Mouse (Mus musculus): ENCODE measurements around the gene Dpagt1. TPM values are rescaled to one million over a fixed set of nuclear protein-coding genes. Genes with fewer than 3 reads are reported as not detected.

Gene Dpagt1
- polyA plus RNA-seq, 1 experiment from 2014 or later: 39.3 TPM

DNA sequence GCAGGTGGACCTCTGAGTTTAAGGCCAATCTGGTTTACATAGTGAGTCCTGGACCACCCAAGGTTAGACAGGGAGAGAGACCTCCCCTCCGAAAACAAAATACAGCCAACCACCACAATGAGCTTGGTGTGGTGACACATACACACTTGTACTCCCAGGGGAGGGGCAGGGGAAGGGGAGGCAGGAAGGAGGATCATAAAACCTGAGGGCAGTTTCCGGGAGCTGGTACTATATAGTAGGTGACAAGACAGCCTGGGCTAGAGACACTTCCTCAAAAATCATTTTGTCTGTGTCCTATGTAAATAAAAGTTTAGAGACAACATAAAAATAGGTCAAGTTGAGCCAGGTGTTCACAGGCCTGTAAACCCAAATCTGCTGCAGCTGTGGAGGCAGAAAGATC is 18.6 kb upstream of the Dpagt1 start:
- no peak overlapping the region for H3K4me2 ChIP-seq
- no peaks in the 10 kb centered on the region for H3K9me3 ChIP-seq
- ATAC-seq (ENCODE audit: low FRiP score): no peak
- WGBS: 98% methylated on average over 2 of the region's 2 CpGs
- no peak overlapping the region for H3K27ac ChIP-seq
- peaks cover 4% of the 10 kb centered on the region for H3K27me3 ChIP-seq
- peaks cover 30% of the 10 kb centered on the region for H3K4me1 ChIP-seq
- no peak overlapping the region for H3K4me3 ChIP-seq (replicated peaks)
- H3K9ac ChIP-seq: no peak overlapping the region
- H3K36me3 ChIP-seq (replicated peaks): peaks cover 13% of the 10 kb centered on the region

GRCm38 (mm10) chr9:44309756-44310155 is 16.1 kb upstream of the Dpagt1 start:
- Histone ChIP-seq H3K27me3 (peaks cover 4% of the 10 kb centered on the region), H3K27ac (no peak overlapping the region), H3K36me3 (replicated peaks) (peaks cover 29% of the 10 kb centered on the region), H3K4me3 (replicated peaks) (no peak overlapping the region), H3K9me3 (no peaks in the 10 kb centered on the region), H3K4me1 (peaks cover 20% of the 10 kb centered on the region), H3K9ac (no peak overlapping the region), H3K4me2 (no peak overlapping the region)
- WGBS: 53% methylated on average over 3 of the region's 3 CpGs
- no peak for ATAC-seq (ENCODE audit: low FRiP score)

DNA sequence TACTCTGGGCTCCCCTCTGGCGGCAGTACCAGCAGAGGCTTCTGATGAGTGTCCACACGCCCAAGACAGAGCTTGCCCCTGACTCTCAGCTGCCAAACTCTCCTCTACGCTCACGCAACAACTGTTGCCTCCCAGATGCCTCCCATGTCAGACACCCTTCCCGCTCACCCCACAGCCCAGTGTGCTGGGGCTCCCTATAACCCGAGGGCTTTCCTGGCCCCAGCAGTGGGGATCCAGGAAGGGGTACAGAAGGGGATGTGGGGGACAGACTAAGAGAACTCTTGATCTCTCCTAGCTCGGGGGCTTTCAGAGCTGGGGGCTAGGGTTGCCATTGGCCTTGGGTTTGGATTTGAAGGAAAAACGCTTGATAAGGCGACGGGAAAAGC is 15.1 kb upstream of the Dpagt1 start:
- 0 out of 2 replicates have a peak overlapping the region, but pooled peaks have one; percentile 4 for H3K4me3 ChIP-seq (replicated peaks)
- ATAC-seq (ENCODE audit: low FRiP score): no peak
- peaks cover 39% of the 10 kb centered on the region for H3K36me3 ChIP-seq (replicated peaks)
- H3K4me2 ChIP-seq: 0 out of 2 replicates have a peak overlapping the region, but pooled peaks have one; percentile 19
- peaks cover 4% of the 10 kb centered on the region for H3K27me3 ChIP-seq
- 29% methylated on average over 10 of the region's 10 CpGs for WGBS
- H3K9me3 ChIP-seq: no peaks in the 10 kb centered on the region
- peaks cover 18% of the 10 kb centered on the region for H3K4me1 ChIP-seq
- peak overlapping the region; percentile 12; the same call in 1 of the 2 replicates for H3K9ac ChIP-seq
- no peak overlapping the region for H3K27ac ChIP-seq

DNA sequence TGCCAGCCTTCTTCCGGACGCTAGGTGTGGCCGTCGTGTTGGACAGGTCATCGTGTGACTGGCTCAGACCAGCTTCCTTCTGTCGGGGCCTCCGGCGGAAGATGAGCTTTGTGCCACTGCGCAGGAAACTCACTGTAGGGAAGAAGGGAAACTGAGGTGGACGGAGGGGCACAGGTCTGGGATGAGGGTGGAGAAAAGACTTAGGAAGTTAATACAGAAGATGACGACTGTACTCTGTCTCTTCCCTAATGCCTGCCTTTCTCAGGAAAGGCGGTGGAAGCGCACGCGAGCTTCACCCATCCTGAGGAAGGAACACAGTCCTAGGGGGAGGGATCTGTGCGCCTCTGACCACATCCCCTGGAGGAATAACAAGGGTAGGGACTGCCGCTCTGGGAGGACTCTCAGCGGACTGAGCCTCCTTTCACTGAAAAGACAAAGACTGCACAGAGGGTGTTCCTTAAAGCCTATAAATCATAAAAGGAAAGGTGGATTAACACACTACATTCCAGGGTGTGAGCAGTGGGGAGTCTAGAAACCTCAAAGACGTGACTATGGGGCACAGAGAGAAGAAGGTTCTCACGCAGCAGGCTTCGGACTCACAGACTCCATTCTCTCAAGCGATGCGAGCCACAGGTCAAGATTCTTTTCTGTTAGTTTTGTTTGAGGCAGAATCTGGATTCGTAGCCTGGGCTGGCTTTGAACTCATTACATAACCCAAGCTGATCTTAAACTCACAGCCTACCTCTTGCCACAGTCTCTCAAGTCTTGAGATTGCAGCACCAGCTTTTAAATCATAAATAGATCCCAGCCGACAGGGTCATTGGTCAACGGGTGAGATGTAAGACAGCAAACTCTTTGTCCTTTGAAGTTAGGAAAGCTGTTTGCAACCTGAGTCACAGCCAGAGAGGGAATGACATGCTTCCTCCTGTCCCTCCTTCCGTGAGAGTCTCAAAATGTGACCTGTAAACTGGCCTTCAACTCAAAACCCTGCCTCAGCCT is 14.4 kb upstream of the Dpagt1 start:
- peak overlapping the region; percentile 12; the same call in 1 of the 2 replicates for H3K9ac ChIP-seq

GRCm38 (mm10) chr9:44313476-44314256 is 12.2 kb upstream of the Dpagt1 start:
- ATAC-seq (ENCODE audit: low FRiP score): no peak
- no peak overlapping the region; the same call in 1 of the 2 replicates for H3K27ac ChIP-seq
- no peak overlapping the region for H3K4me3 ChIP-seq (replicated peaks)
- peaks cover 4% of the 10 kb centered on the region for H3K27me3 ChIP-seq
- H3K9ac ChIP-seq: no peak overlapping the region
- no peak overlapping the region for H3K4me2 ChIP-seq
- peaks cover 35% of the 10 kb centered on the region for H3K4me1 ChIP-seq
- 74% methylated on average over 19 of the region's 19 CpGs for WGBS
- H3K9me3 ChIP-seq: no peaks in the 10 kb centered on the region
- H3K36me3 ChIP-seq (replicated peaks): peaks cover 47% of the 10 kb centered on the region

More for the DNA sequence above, 14.4 kb upstream of the Dpagt1 start:
- Histone ChIP-seq H3K36me3 (replicated peaks) (peaks cover 46% of the 10 kb centered on the region), H3K9me3 (no peaks in the 10 kb centered on the region), H3K4me3 (replicated peaks) (peak overlapping the region; percentile 4; the same call in 1 of the 2 replicates), H3K4me1 (peaks cover 18% of the 10 kb centered on the region), H3K27me3 (peaks cover 4% of the 10 kb centered on the region), H3K4me2 (peak overlapping the region; percentile 19; the same call in 1 of the 2 replicates), H3K27ac (peak overlapping the region; percentile 36; the same call in 1 of the 2 replicates)
- no peak for ATAC-seq (ENCODE audit: low FRiP score)
- 4% methylated on average over 27 of the region's 27 CpGs for WGBS

GRCm38 (mm10) chr9:44314257-44314547 is 11.6 kb upstream of the Dpagt1 start:
- Histone ChIP-seq H3K27me3 (peaks cover 4% of the 10 kb centered on the region), H3K4me1 (peaks cover 41% of the 10 kb centered on the region), H3K27ac (no peak overlapping the region), H3K4me2 (no peak overlapping the region), H3K36me3 (replicated peaks) (peaks cover 47% of the 10 kb centered on the region), H3K9ac (no peak overlapping the region), H3K9me3 (no peaks in the 10 kb centered on the region), H3K4me3 (replicated peaks) (no peak overlapping the region)
- WGBS: 59% methylated on average over 4 of the region's 4 CpGs
- no peak for ATAC-seq (ENCODE audit: low FRiP score)

DNA sequence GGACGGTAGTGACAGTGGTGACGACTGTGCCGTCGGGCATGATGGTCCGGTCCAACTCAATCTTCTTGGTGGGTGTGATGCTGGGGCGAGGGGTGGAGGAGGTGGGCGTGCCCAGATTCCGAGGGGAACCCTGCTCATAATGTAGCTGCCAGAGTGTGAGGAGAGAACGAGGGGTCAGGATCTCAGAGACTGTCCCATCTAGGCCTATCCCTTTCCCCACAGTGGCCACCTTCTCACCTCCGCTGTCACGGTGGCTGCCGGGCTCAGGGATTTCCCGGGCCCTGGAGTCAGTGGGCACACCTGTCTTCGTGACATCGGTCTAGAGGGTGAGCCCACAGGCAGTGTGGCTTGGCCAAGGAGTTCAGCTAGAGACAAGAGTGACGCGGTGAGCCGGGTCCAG is 10.9 kb upstream of the Dpagt1 start:
- no peak overlapping the region for H3K4me3 ChIP-seq (replicated peaks)
- H3K36me3 ChIP-seq (replicated peaks): peaks cover 47% of the 10 kb centered on the region
- ATAC-seq (ENCODE audit: low FRiP score): no peak
- H3K4me1 ChIP-seq: peaks cover 43% of the 10 kb centered on the region
- no peak overlapping the region for H3K9ac ChIP-seq
- peaks cover 4% of the 10 kb centered on the region for H3K27me3 ChIP-seq
- 94% methylated on average over 18 of the region's 18 CpGs for WGBS
- H3K9me3 ChIP-seq: no peaks in the 10 kb centered on the region
- no peak overlapping the region for H3K4me2 ChIP-seq
- H3K27ac ChIP-seq: no peak overlapping the region

DNA sequence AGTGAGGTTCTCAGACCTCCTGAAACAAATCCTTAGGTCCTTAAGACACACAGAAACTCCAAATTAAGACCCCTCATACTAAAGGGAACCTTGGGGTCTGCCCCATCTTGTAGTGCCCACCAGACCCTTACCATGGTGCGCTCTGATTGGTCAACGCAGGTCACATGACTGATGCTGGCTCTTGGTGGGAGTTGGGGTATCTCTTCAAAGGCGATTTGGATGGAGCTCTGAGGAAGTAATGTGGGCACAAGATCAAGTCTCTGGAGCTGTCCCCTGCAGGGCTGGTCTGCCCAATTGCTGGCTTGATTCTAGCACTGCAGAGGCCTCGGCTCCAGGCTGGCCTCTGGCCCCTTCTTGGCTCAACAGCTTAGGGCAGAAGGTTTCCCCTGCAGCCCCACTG is 8.4 kb upstream of the Dpagt1 start:
- H3K9me3 ChIP-seq: no peaks in the 10 kb centered on the region
- peaks cover 35% of the 10 kb centered on the region for H3K4me1 ChIP-seq
- peaks cover 40% of the 10 kb centered on the region for H3K36me3 ChIP-seq (replicated peaks)
- no peaks in the 10 kb centered on the region for H3K27me3 ChIP-seq
- 76% methylated on average over 4 of the region's 4 CpGs for WGBS
- no peak overlapping the region for H3K27ac ChIP-seq
- no peak overlapping the region for H3K4me3 ChIP-seq (replicated peaks)
- H3K4me2 ChIP-seq: peak overlapping the region; percentile 94; the same call in 1 of the 2 replicates
- H3K9ac ChIP-seq: no peak overlapping the region
- ATAC-seq (ENCODE audit: low FRiP score): no peak

DNA sequence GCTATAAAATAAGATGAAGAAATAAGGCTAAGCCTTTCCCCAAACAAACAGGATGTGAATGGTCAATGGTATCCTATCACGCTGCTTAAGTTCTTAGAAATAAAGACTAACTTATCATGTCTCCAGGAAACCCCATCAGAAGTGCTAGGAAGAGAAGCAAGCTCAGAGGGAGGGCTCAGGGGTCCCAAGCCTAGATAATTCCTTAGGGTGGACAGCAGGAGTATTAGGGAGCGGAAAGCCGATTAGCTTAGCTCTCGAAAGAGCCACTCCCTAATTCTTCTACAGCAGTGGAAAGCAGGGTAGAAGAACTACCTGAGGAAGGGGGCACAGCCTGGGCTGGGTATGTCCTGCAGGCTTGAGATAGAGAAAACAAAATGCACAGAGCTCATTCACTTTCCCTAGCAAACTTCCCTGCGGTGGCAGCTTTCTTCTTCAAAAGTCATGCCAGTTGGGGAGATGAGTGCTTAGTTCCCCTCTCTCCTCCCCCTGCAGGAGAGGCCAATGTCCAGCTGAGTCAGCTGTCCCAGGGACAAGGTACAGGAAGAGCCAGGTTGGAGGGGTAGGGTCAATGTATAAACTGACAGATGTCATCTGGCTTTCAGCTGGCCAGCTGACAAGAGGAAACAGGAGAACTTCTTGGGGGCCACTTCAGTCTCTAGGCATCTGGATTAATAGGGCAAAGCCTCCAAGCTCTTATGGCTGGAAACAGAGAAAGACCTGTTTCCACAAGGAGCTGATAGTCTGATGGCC is 7.6 kb upstream of the Dpagt1 start:
- H3K4me3 ChIP-seq (replicated peaks): peak overlapping the region; percentile 86
- ATAC-seq (ENCODE audit: low FRiP score): no peak
- H3K9me3 ChIP-seq: no peaks in the 10 kb centered on the region
- 57% methylated on average over 5 of the region's 5 CpGs for WGBS
- peaks cover 35% of the 10 kb centered on the region for H3K4me1 ChIP-seq
- peaks cover 34% of the 10 kb centered on the region for H3K36me3 ChIP-seq (replicated peaks)
- 0 out of 2 replicates have a peak overlapping the region, but pooled peaks have one; percentile 94 for H3K9ac ChIP-seq
- H3K4me2 ChIP-seq: peak overlapping the region; percentile 94
- H3K27me3 ChIP-seq: no peaks in the 10 kb centered on the region
- H3K27ac ChIP-seq: no peak overlapping the region

DNA sequence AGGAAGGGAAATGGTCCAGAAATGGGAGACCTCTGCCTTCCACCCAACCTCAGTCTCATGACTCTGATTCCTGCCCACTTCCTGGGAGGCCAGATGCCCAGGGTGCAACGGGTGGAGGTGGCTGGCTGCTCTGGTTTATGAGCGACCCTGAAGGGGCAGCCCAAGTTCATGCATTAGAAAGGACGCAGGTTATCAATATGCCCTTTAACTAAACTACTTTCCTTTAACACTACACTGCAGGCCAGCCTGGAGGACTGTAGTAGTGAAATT is 7.1 kb upstream of the Dpagt1 start:
- WGBS: 26% methylated on average over 3 of the region's 3 CpGs
- Histone ChIP-seq H3K4me3 (replicated peaks) (peak overlapping the region; percentile 86), H3K4me2 (peak overlapping the region; percentile 94), H3K27ac (no peak overlapping the region), H3K9me3 (no peaks in the 10 kb centered on the region), H3K27me3 (no peaks in the 10 kb centered on the region), H3K4me1 (peaks cover 35% of the 10 kb centered on the region), H3K9ac (peak overlapping the region; percentile 94), H3K36me3 (replicated peaks) (peaks cover 29% of the 10 kb centered on the region)
- no peak for ATAC-seq (ENCODE audit: low FRiP score)

- peak overlapping the region; percentile 94 for H3K9ac ChIP-seq
- ATAC-seq (ENCODE audit: low FRiP score): peak; percentile 12; the same call in 1 of the 2 replicates
- WGBS: 2% methylated on average over 37 of the region's 37 CpGs
- peak overlapping the region; percentile 94 for H3K4me2 ChIP-seq
- peaks cover 23% of the 10 kb centered on the region for H3K36me3 ChIP-seq (replicated peaks)
- H3K4me1 ChIP-seq: peaks cover 32% of the 10 kb centered on the region
- no peaks in the 10 kb centered on the region for H3K27me3 ChIP-seq
- H3K27ac ChIP-seq: peak overlapping the region; percentile 74
- H3K4me3 ChIP-seq (replicated peaks): peak overlapping the region; percentile 86
- H3K9me3 ChIP-seq: no peaks in the 10 kb centered on the region
These were observed 6.5 kb upstream of the Dpagt1 start for GRCm38 (mm10) chr9:44319105-44319886.

Data from forebrain, embryonic 12.5 days (tissue).